Mouse (Mus musculus) midbrain, embryonic 14.5 days (tissue): Measurements from ENCODE around the gene Pgf. TPM values are rescaled to one million over a fixed set of nuclear protein-coding genes. Genes with fewer than 3 reads are reported as not detected.

Experiments used
- ATAC-seq: fragments of 200-750 bp; cut with Nextera tagmentation; 2 replicates; pipeline ENCODE4 v1.8.0; 2017; ENCODE audit warnings: moderate number of reproducible peaks, moderate library complexity; ENCODE audit not compliant: low FRiP score, low TSS enrichment
- DNase-seq: peaks from one replicate; pipeline ENCODE4 v3.0.0-alpha.2; 2015
- H3K27ac ChIP-seq: fragments of 300-500 bp; sonication (generic); replicated peaks from 2 replicates; pipeline ENCODE4 v1.5.1; 2014; ENCODE audit warnings: mild to moderate bottlenecking, low read depth, low read length, moderate library complexity
- H3K27me3 ChIP-seq: fragments of 300-500 bp; sonication (generic); 2 replicates; pipeline ENCODE4 v1.6.1; 2014; ENCODE audit warnings: low read length, control low read depth, mixed read lengths; ENCODE audit not compliant: control insufficient read depth, insufficient read depth
- H3K36me3 ChIP-seq: fragments of 300-500 bp; sonication (generic); 2 replicates; pipeline ENCODE4 v1.6.1; 2014; ENCODE audit warnings: low read length, control low read depth; ENCODE audit not compliant: control insufficient read depth, insufficient read depth
- H3K4me1 ChIP-seq: fragments of 300-500 bp; sonication (generic); 2 replicates; pipeline ENCODE4 v1.6.1; 2014; ENCODE audit warnings: mild to moderate bottlenecking, antibody characterized with exemption, low read length, control low read depth; ENCODE audit not compliant: control insufficient read depth, insufficient read depth
- H3K4me2 ChIP-seq: fragments of 300-500 bp; sonication (generic); 2 replicates; pipeline ENCODE4 v1.6.1; 2014; ENCODE audit warnings: mild to moderate bottlenecking, low read length, moderate library complexity
- H3K4me3 ChIP-seq: fragments of 300-500 bp; sonication (generic); replicated peaks from 2 replicates; pipeline ENCODE4 v1.5.1; 2014; ENCODE audit warnings: low read depth, low read length
- H3K9ac ChIP-seq: fragments of 300-500 bp; sonication (generic); replicated peaks from 2 replicates; pipeline ENCODE4 v1.6.1; 2014; ENCODE audit warnings: mild to moderate bottlenecking, low read length, moderate library complexity
- H3K9me3 ChIP-seq: fragments of 300-500 bp; sonication (generic); 2 replicates; pipeline ENCODE4 v1.6.1; 2016; ENCODE audit warnings: low read length, control low read depth, mixed read lengths; ENCODE audit not compliant: control insufficient read depth
- WGBS: fragments of 180-500 bp; shearing (Covaris S2); extraction: QIAGEN DNeasy Blood & Tissue Kit; methylation state at CpG from one replicate; pipeline ENCODE4 v1.1.7; 2014; 5-methylcytosine and 5-hydroxymethylcytosine counted together
- polyA plus RNA-seq: library from polyadenylated mRNA; unstranded; fragments of >200 nt; fragmentation: Nextera tagmentation; extraction: Ambion mirVana; gene quantifications from 2 replicates; pipeline ENCODE4 v1.2.1, GENCODE M21; 2014

Pgf gene
- 6.0 and 7.1 TPM in 2 replicates for polyA plus RNA-seq

DNA sequence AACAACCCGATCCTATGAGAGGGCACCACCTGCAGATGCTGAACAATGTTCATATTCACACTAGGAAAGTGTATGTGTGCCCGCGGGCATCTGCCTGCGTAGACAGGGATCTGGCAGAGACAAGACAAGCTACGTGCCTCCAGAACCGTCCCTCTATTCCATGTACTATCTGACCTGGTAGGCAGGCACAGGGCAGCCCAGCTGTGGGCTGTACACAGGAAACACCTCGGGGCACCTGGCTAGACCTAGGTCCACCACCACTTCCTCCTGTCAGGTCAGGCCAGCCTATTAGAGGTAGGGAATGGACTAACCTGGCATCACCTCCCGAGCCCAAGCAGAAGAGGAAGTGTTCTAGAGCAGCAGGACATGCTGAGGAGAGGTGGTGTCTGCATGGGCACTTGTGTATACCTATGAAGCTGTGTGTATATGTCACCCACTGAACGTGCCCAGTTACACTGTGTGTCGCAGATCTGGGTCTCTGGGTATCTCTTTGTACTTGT lies at the start of gene Pgf:
Gene Pgf (minus strand): TSS at position 51 of the 500 bp plus-strand sequence.
- no peak for DNase-seq
- Histone ChIP-seq H3K27ac (no peak within 1 kb of the TSS), H3K9me3 (no peaks in the 10 kb centered on the region), H3K9ac (no peak within 1 kb of the TSS; the same call in 1 of the 2 replicates), H3K27me3 (peaks cover 6% of the 10 kb centered on the region), H3K4me2 (peak within 1 kb of the TSS; percentile 62), H3K4me1 (peaks cover 39% of the 10 kb centered on the region), H3K36me3 (no peaks in the 10 kb centered on the region), H3K4me3 (peak within 1 kb of the TSS; percentile 28)
- 73% methylated on average over 10 of the region's 10 CpGs for WGBS
- ATAC-seq, result no peak

GRCm38 (mm10) chr12:85227227-85227626 lies 49.6 kb upstream of the Pgf start:
- Histone ChIP-seq H3K4me1 (no peaks in the 10 kb centered on the region), H3K27ac (no peak overlapping the region), H3K9me3 (no peaks in the 10 kb centered on the region), H3K9ac (no peak overlapping the region), H3K27me3 (no peaks in the 10 kb centered on the region), H3K4me2 (no peak overlapping the region), H3K4me3 (no peak overlapping the region), H3K36me3 (peaks cover 51% of the 10 kb centered on the region)
- 83% methylated on average over 7 of the region's 7 CpGs for WGBS
- ATAC-seq, result no peak
- DNase-seq, result no peak

- peak overlapping the region; percentile 49; the same call in 1 of the 2 replicates for H3K27ac ChIP-seq
- H3K9ac ChIP-seq, result peak overlapping the region; percentile 70
- 4% methylated on average over 12 of the region's 12 CpGs for WGBS
- H3K36me3 ChIP-seq, result peaks cover 36% of the 10 kb centered on the region
- H3K4me3 ChIP-seq, result peak overlapping the region; percentile 82
- no peaks in the 10 kb centered on the region for H3K27me3 ChIP-seq
- peaks cover 11% of the 10 kb centered on the region; the same call in 1 of the 2 replicates for H3K4me1 ChIP-seq
- ATAC-seq (no peak), DNase-seq (no peak)
- peak overlapping the region; percentile 93 for H3K4me2 ChIP-seq
- no peaks in the 10 kb centered on the region for H3K9me3 ChIP-seq
These were observed 42.3 kb upstream of the Pgf start for GRCm38 (mm10) chr12:85219905-85220290.

- DNase-seq (peak; percentile 99), ATAC-seq (peak; percentile 100)
- Histone ChIP-seq H3K4me1 (peaks cover 11% of the 10 kb centered on the region; the same call in 1 of the 2 replicates), H3K4me2 (peak within 1 kb of the TSS; percentile 93), H3K4me3 (peak within 1 kb of the TSS; percentile 82), H3K9me3 (no peaks in the 10 kb centered on the region), H3K36me3 (peaks cover 31% of the 10 kb centered on the region), H3K27me3 (no peaks in the 10 kb centered on the region), H3K9ac (peak within 1 kb of the TSS; percentile 70), H3K27ac (peak within 1 kb of the TSS; percentile 78)
- under 1% methylated on average over 54 of the region's 54 CpGs for WGBS
These were observed 41.8 kb upstream of the Pgf start, which contains the start of gene Eif2b2 for GRCm38 (mm10) chr12:85219236-85219904. Eif2b2 (plus strand) TSS chr12:85219481.

- Histone ChIP-seq H3K4me1 (peaks cover 11% of the 10 kb centered on the region; the same call in 1 of the 2 replicates), H3K4me3 (no peak overlapping the region), H3K9ac (no peak overlapping the region), H3K36me3 (peaks cover 15% of the 10 kb centered on the region), H3K27me3 (no peaks in the 10 kb centered on the region), H3K4me2 (no peak overlapping the region), H3K9me3 (no peaks in the 10 kb centered on the region), H3K27ac (no peak overlapping the region)
- DNase-seq, result no peak
- ATAC-seq, result no peak
- WGBS, result 88% methylated on average over 2 of the region's 2 CpGs
These were observed 40.2 kb upstream of the Pgf start for GRCm38 (mm10) chr12:85217733-85218310.

DNA sequence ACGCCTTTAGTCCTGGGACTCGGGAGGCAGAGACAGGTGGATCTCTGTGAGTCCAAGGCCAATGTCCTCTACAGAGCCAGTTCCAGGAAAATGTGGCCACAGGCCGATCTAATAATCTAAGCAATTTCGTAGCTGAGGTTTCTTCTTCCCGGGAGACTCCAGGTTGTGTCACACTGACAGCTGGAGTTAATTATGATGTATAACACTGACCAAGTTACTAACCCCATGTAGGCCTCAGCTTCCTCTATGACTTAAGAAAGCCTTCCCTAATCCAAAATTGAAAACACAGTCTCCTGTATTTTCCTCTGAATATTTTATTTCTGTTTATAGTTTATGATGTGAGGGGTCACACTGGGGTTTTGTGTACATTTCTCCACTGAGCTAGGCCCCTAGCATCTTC lies 37.4 kb upstream of the Pgf start:
- Histone ChIP-seq H3K4me3 (no peak overlapping the region), H3K27ac (no peak overlapping the region), H3K36me3 (no peaks in the 10 kb centered on the region), H3K9me3 (no peaks in the 10 kb centered on the region), H3K4me2 (no peak overlapping the region), H3K27me3 (no peaks in the 10 kb centered on the region), H3K9ac (no peak overlapping the region), H3K4me1 (peaks cover 2% of the 10 kb centered on the region; the same call in 1 of the 2 replicates)
- WGBS, result 88% methylated on average over 5 of the region's 5 CpGs
- DNase-seq, result no peak
- ATAC-seq, result no peak

- Histone ChIP-seq H3K27ac (no peak overlapping the region), H3K36me3 (no peaks in the 10 kb centered on the region), H3K9me3 (no peaks in the 10 kb centered on the region), H3K4me1 (no peaks in the 10 kb centered on the region), H3K4me2 (no peak overlapping the region), H3K4me3 (no peak overlapping the region), H3K9ac (no peak overlapping the region), H3K27me3 (no peaks in the 10 kb centered on the region)
- ATAC-seq, result no peak
- WGBS, result 35% methylated on average over 7 of the region's 7 CpGs
- no peak for DNase-seq
These were observed 31.2 kb upstream of the Pgf start for GRCm38 (mm10) chr12:85208687-85209199.

GRCm38 (mm10) chr12:85205425-85205824 lies 27.8 kb upstream of the Pgf start:
- H3K4me2 ChIP-seq, result no peak overlapping the region
- H3K36me3 ChIP-seq, result no peaks in the 10 kb centered on the region
- H3K4me3 ChIP-seq, result no peak overlapping the region
- ATAC-seq (no peak), DNase-seq (no peak)
- no peak overlapping the region for H3K9ac ChIP-seq
- WGBS, result 88% methylated on average over 10 of the region's 10 CpGs
- H3K27me3 ChIP-seq, result no peaks in the 10 kb centered on the region
- H3K9me3 ChIP-seq, result no peaks in the 10 kb centered on the region
- H3K4me1 ChIP-seq, result peaks cover 15% of the 10 kb centered on the region
- H3K27ac ChIP-seq, result no peak overlapping the region
